Mouse (Mus musculus): ENCODE measurements around the gene Epha7. TPM values are rescaled to one million over a fixed set of nuclear protein-coding genes. Genes with fewer than 3 reads are reported as not detected.

Gene Epha7
- polyA plus RNA-seq (2012; rRNA removed) (0.35 and 0.58 TPM in 2 replicates), polyA plus RNA-seq (2014; fragmentation: Nextera tagmentation; extraction: Ambion mirVana) (1.0 and 1.1 TPM in 2 replicates)

DNA sequence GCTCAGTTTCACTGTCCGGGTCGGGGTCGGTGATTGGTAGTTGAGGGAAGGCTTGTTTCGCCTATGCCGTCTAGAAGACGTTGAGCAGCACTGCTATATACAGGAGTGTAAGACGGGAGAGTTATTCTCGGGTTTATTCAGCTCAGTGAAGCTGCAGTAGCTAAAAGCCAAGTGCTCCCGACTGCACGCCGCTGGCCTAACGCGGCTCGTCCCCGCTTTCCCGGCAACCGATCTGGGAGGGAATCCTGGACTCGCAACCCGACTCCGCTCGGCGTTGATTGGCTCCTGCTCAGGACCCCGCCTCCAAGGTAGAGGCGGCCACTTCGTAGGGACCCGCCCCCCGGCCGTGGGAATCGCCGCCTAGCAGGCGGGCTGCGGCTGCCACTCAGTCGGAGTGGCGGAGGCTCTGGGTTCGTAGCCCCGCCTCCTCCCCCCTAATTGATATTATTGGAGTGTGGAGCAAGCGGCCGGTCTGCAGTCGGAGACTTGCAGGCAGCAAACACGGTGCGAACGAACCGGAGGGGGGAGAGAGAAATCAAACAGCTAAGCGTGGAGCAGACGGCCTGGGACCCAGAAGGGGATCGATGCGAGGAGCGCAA is at the start of gene Epha7:
Gene Epha7 (plus strand): TSS at position 441 of the 599 bp plus-strand sequence.
- H3K27me3 ChIP-seq (ENCODE audit: control insufficient read depth, insufficient read depth, low read length), result peaks cover 39% of the 10 kb centered on the region
- H3K4me3 ChIP-seq (ENCODE audit: insufficient read depth in 1 of 2, low read depth in 2 of 2, low read length in 2 of 2), result peak within 1 kb of the TSS; percentile 61 to 64
- H3K4me2 ChIP-seq (ENCODE audit: low read depth), result peak within 1 kb of the TSS; percentile 85
- WGBS (ENCODE audit: insufficient replicate concordance), result under 1% methylated on average over 48 of the region's 48 CpGs
- DNase-seq (ENCODE audit: low read depth in 3 of 3, low spot score in 3 of 3), result peak; percentile 68 to 72 (median 72)
- no peak within 1 kb of the TSS for H3K27ac ChIP-seq
- H3K9me3 ChIP-seq (ENCODE audit: control insufficient read depth, low read length), result no peaks in the 10 kb centered on the region
- ATAC-seq (ENCODE audit: insufficient read depth), result peak; percentile 99
- no peaks in the 10 kb centered on the region; a peak in 1 of 4 replicates for H3K4me1 ChIP-seq (replicated peaks; ENCODE audit: control insufficient read depth in 2 of 2, insufficient read depth in 2 of 2, low read length in 1 of 2)
- H3K9ac ChIP-seq (replicated peaks), result no peak within 1 kb of the TSS; the same call in 1 of the 2 replicates
- H3K36me3 ChIP-seq (replicated peaks; ENCODE audit: control insufficient read depth, insufficient read depth, low read depth), result no peaks in the 10 kb centered on the region
- TF ChIP-seq EP300 (IDR thresholded peaks at IDR 0.05; ENCODE audit: low read depth) (no peak), CTCF (IDR thresholded peaks at IDR 0.05; ENCODE audit: low read depth) (no peak)

DNA sequence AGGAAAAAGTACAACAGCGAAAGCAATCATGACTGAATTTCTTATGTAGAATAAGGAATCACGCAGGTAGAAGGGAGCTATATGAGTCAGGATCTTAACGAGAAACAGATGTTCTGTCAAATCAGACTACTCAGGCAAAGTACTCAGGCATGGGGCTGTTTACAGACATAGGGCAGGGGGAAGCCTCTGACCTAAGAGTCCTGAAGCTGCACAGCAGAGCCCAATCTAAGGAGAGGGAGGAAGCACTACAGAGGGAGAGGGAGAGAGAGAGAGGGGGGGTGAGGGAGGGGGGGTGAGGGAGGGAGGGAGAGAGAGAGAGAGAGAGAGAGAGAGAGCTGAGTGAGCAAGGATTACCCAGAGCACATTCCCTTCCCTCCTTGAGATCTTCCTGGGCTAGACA is 29.0 kb upstream of the Epha7 start:
- no peaks in the 10 kb centered on the region for H3K36me3 ChIP-seq (replicated peaks; ENCODE audit: control insufficient read depth, insufficient read depth, low read depth)
- no peak overlapping the region for H3K27ac ChIP-seq
- H3K9ac ChIP-seq (replicated peaks), result no peak overlapping the region
- no peak overlapping the region for H3K4me2 ChIP-seq (ENCODE audit: low read depth)
- DNase-seq (ENCODE audit: low read depth in 3 of 3, low spot score in 3 of 3) (no peak), ATAC-seq (ENCODE audit: insufficient read depth) (no peak)
- 43% methylated on average over 3 of the region's 3 CpGs for WGBS (ENCODE audit: insufficient replicate concordance)
- H3K27me3 ChIP-seq (ENCODE audit: control insufficient read depth, insufficient read depth, low read length), result no peaks in the 10 kb centered on the region
- no peak overlapping the region for H3K4me3 ChIP-seq (ENCODE audit: insufficient read depth in 1 of 2, low read depth in 2 of 2, low read length in 2 of 2)
- no peak for TF ChIP-seq CTCF (IDR thresholded peaks at IDR 0.05; ENCODE audit: low read depth)
- TF ChIP-seq EP300 (IDR thresholded peaks at IDR 0.05; ENCODE audit: low read depth), result no peak
- no peaks in the 10 kb centered on the region for H3K4me1 ChIP-seq (replicated peaks; ENCODE audit: control insufficient read depth in 2 of 2, insufficient read depth in 2 of 2, low read length in 1 of 2)
- no peaks in the 10 kb centered on the region for H3K9me3 ChIP-seq (ENCODE audit: control insufficient read depth, low read length)

DNA sequence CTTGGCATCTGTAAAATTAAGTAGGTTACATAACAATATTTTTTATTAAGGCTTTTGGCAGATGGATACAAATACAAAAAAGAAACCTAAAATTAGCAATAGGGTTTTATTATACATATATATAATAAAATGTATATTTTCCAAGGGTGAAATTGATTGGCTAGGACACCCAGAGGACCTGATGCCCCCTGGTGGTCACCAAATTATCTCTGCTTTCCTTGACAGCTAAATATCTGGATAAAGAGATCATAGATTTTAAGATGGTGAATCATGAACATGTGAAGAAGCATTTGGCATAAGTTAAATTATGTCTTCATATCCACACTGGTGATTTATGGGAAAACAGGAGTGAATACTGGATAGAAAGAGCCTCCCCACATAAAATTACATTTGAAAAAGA is 4.1 kb upstream of the Epha7 start:
- Histone ChIP-seq H3K4me1 (replicated peaks; ENCODE audit: control insufficient read depth in 2 of 2, insufficient read depth in 2 of 2, low read length in 1 of 2) (no peaks in the 10 kb centered on the region), H3K27ac (no peak overlapping the region), H3K4me3 (ENCODE audit: insufficient read depth in 1 of 2, low read depth in 2 of 2, low read length in 2 of 2) (no peak overlapping the region), H3K4me2 (ENCODE audit: low read depth) (no peak overlapping the region), H3K27me3 (ENCODE audit: control insufficient read depth, insufficient read depth, low read length) (peaks cover 16% of the 10 kb centered on the region), H3K9ac (replicated peaks) (no peak overlapping the region), H3K9me3 (ENCODE audit: control insufficient read depth, low read length) (no peaks in the 10 kb centered on the region), H3K36me3 (replicated peaks; ENCODE audit: control insufficient read depth, insufficient read depth, low read depth) (no peaks in the 10 kb centered on the region)
- DNase-seq (ENCODE audit: low read depth in 3 of 3, low spot score in 3 of 3), result no peak
- ATAC-seq (ENCODE audit: insufficient read depth), result no peak
- peak; percentile 21; the same call in 1 of the 2 replicates for TF ChIP-seq CTCF (IDR thresholded peaks at IDR 0.05; ENCODE audit: low read depth)
- TF ChIP-seq EP300 (IDR thresholded peaks at IDR 0.05; ENCODE audit: low read depth), result no peak

DNA sequence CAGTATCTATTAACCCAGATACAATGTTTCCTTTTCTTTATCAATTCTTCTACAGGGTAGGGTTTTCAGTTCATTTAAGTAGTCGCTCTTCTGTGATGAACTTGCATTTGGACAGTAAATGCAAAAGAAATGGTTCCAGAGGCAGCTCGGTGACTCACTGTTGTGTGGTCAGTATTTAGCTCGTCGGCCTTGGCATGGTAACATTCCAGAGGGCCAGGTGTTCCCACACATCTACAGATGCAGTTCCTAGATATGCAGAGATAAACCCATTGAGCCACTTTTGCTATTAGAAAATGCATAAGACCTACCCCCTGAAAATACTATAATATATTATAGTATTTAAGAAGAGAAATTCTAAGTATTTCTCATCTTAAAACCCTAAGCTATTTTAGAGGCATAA is 3.2 kb upstream of the Epha7 start:
- H3K4me3 ChIP-seq (ENCODE audit: insufficient read depth in 1 of 2, low read depth in 2 of 2, low read length in 2 of 2), result no peak overlapping the region
- no peak overlapping the region for H3K4me2 ChIP-seq (ENCODE audit: low read depth)
- WGBS (ENCODE audit: insufficient replicate concordance), result 36% methylated on average over 4 of the region's 4 CpGs
- no peaks in the 10 kb centered on the region for H3K9me3 ChIP-seq (ENCODE audit: control insufficient read depth, low read length)
- H3K27me3 ChIP-seq (ENCODE audit: control insufficient read depth, insufficient read depth, low read length), result peaks cover 25% of the 10 kb centered on the region
- TF ChIP-seq CTCF (IDR thresholded peaks at IDR 0.05; ENCODE audit: low read depth) (no peak), EP300 (IDR thresholded peaks at IDR 0.05; ENCODE audit: low read depth) (no peak)
- H3K9ac ChIP-seq (replicated peaks), result no peak overlapping the region
- H3K27ac ChIP-seq, result no peak overlapping the region
- no peaks in the 10 kb centered on the region; a peak in 1 of 4 replicates for H3K4me1 ChIP-seq (replicated peaks; ENCODE audit: control insufficient read depth in 2 of 2, insufficient read depth in 2 of 2, low read length in 1 of 2)
- DNase-seq (ENCODE audit: low read depth in 3 of 3, low spot score in 3 of 3) (no peak), ATAC-seq (ENCODE audit: insufficient read depth) (no peak)
- H3K36me3 ChIP-seq (replicated peaks; ENCODE audit: control insufficient read depth, insufficient read depth, low read depth), result no peaks in the 10 kb centered on the region

DNA sequence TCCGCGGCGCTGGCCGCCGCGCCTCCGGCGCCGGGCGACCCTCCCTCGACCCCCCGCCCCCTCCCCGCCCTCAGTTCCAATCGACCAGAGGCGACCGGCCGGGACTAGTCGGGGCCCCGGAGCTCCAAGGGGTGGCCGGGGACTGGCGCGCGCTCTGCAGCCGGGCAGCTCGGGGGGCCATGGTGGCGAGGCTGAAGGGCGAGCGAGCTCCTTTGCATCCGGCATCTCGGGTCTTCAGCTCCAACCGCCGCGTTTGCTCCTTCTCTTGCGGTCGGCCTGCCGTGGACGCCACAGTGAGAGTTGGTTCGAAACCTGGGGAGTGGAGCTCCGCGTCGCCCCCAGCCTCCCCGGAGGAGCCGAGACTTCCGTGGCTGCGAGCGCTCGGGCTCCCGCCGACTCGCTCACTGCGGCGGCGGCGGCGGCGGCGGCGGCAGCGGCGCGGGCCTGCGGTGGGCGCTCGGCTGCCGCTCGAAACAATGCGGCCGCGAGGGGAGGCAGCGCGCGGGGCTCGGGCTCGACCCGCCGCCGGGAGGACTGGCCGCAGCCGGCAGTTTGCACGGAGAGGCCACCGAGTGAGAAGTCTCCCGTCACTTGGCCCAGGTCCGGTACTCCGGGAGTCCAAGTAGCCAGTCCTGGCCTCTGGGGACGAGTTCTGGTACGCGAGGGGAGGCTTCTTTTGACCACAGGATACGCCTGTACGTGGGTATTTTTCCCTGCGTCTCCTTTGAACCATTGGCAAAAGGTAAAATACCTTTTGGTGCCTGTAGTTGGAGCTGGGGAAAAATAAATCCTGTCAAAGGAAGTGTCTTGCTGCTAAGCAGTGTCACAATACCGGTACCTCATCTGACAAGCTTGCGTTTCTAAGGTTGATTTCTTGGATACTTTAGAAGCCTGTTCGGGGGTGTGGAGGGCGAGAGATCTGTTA is 882 bp downstream of the Epha7 start:
- Histone ChIP-seq H3K4me1 (replicated peaks; ENCODE audit: control insufficient read depth in 2 of 2, insufficient read depth in 2 of 2, low read length in 1 of 2) (no peaks in the 10 kb centered on the region; a peak in 1 of 4 replicates), H3K4me2 (ENCODE audit: low read depth) (peak overlapping the region; percentile 85), H3K27ac (no peak overlapping the region), H3K36me3 (replicated peaks; ENCODE audit: control insufficient read depth, insufficient read depth, low read depth) (no peaks in the 10 kb centered on the region), H3K9me3 (ENCODE audit: control insufficient read depth, low read length) (no peaks in the 10 kb centered on the region), H3K9ac (replicated peaks) (no peak overlapping the region; the same call in 1 of the 2 replicates), H3K27me3 (ENCODE audit: control insufficient read depth, insufficient read depth, low read length) (peaks cover 39% of the 10 kb centered on the region), H3K4me3 (ENCODE audit: insufficient read depth in 1 of 2, low read depth in 2 of 2, low read length in 2 of 2) (peak overlapping the region; percentile 61 to 64)
- no peak for TF ChIP-seq CTCF (IDR thresholded peaks at IDR 0.05; ENCODE audit: low read depth)
- no peak for TF ChIP-seq EP300 (IDR thresholded peaks at IDR 0.05; ENCODE audit: low read depth)
- peak; percentile 7; the same call in 1 of the 2 replicates for ATAC-seq (ENCODE audit: insufficient read depth)
- DNase-seq (ENCODE audit: low read depth in 3 of 3, low spot score in 3 of 3), result no peak
- under 1% methylated on average over 78 of the region's 94 CpGs for WGBS (ENCODE audit: insufficient replicate concordance)

Data from liver, embryonic 14.5 days (tissue).